Mouse (Mus musculus) cerebellum, adult 2 months (tissue): ENCODE measurements at regions not wholly inside any gene's neighbourhood (a gene's known extent, or its start where the extent isn't known, plus 50 kb on each side); places are given as distances from the start of the nearest gene placed in this dataset.

ENCODE experiments used
- CTCF ChIP-seq: fragments of 200-500 bp; IDR thresholded peaks from 2 replicates; pipeline ENCODE4 v1.5.1; 2011; ENCODE audit warnings: low read depth, mild to moderate bottlenecking, control low read depth, low read length, moderate library complexity, borderline replicate concordance; ENCODE audit not compliant: insufficient read depth
- POLR2A ChIP-seq: fragments of 200-500 bp; IDR thresholded peaks from 2 replicates; pipeline ENCODE4 v1.6.1; 2011; ENCODE audit warnings: low read length, control low read depth, borderline replicate concordance; ENCODE audit not compliant: insufficient read depth

DNA sequence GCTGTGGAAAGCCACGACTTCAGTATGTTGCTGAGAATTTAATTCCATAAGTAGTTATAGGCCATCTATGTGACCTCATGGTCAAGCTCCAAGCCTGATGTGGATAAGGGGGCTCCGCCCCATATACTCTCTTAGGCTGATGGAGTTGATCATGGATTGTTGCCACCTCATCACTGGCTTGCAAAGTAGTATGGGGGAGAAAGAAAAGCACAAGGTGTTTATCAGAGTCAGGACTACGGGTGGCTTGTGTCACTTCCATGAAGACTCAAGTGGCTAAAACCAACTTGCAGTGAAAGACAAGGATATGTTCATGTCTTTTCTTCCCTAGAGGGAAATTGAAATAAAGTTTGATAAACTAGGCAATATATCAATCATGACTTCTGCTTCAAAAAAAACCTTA, 102.9 kb upstream of the Fut8 start:
- no peak for TF ChIP-seq POLR2A
- TF ChIP-seq CTCF = no peak
